Mouse (Mus musculus) midbrain, embryonic 12.5 days (tissue): ENCODE data around the gene Pde4d. TPM values are rescaled to one million over a fixed set of nuclear protein-coding genes. Genes with fewer than 3 reads are reported as not detected.

Source experiments
- ATAC-seq: fragments of 200-750 bp; cut with Nextera tagmentation; 2 replicates; pipeline ENCODE4 v1.8.0; 2017; ENCODE audit warnings: low read depth, moderate TSS enrichment, moderate library complexity; ENCODE audit not compliant: low FRiP score
- H3K27ac ChIP-seq: fragments of 300-500 bp; sonication (generic); replicated peaks from 2 replicates; pipeline ENCODE4 v1.5.1; 2016; ENCODE audit warnings: mild to moderate bottlenecking
- H3K27me3 ChIP-seq: fragments of 300-500 bp; sonication (generic); 2 replicates; pipeline ENCODE4 v1.6.1; 2016; ENCODE audit warnings: mild to moderate bottlenecking
- H3K36me3 ChIP-seq: fragments of 300-500 bp; sonication (generic); 2 replicates; pipeline ENCODE4 v1.6.1; 2016
- H3K4me1 ChIP-seq: fragments of 300-500 bp; sonication (generic); 2 replicates; pipeline ENCODE4 v1.6.1; 2016
- H3K4me2 ChIP-seq: fragments of 300-500 bp; sonication (generic); replicated peaks from 2 replicates; pipeline ENCODE4 v1.6.1; 2016; ENCODE audit warnings: mild to moderate bottlenecking, moderate library complexity
- H3K4me3 ChIP-seq: fragments of 300-500 bp; sonication (generic); 2 replicates; pipeline ENCODE4 v1.5.1; 2016; ENCODE audit warnings: mild to moderate bottlenecking
- H3K9ac ChIP-seq: fragments of 300-500 bp; sonication (generic); replicated peaks from 2 replicates; pipeline ENCODE4 v1.6.1; 2016; ENCODE audit warnings: mild to moderate bottlenecking, moderate library complexity
- H3K9me3 ChIP-seq: fragments of 300-500 bp; sonication (generic); 2 replicates; pipeline ENCODE4 v1.6.1; 2016; ENCODE audit warnings: mild to moderate bottlenecking
- WGBS: fragments of 180-500 bp; shearing (Covaris S2); methylation state at CpG from one replicate; pipeline ENCODE4 v1.1.7; 2016; 5-methylcytosine and 5-hydroxymethylcytosine counted together
- polyA plus RNA-seq: library from polyadenylated mRNA; unstranded; fragments of >200 nt; fragmentation: Nextera tagmentation; extraction: Ambion mirVana; gene quantifications from 2 replicates; pipeline ENCODE4 v1.2.1, GENCODE M21; 2016

Gene Pde4d
- polyA plus RNA-seq, 1 experiment from 2014 or later: 21.4 TPM

DNA sequence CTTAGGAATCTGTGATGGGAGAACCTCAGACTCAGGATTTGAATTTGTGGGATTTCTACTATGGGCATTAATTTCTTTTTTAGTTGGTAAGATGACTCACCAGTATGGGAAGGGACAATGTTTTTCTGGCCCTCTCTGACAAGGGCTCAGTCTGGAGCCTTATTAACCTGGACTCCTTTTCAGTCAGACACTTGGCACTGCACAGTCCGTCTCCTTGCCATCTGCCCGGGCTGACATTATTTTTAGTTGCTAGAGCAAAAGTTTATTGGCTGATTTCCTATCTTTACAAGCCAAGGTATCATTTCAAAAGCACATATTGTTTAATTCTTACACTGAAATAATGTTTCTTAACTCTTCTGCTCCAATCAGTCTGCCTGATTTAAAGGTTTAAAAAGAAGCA lies 1258.6 kb downstream of the Pde4d start:
- 91% methylated on average over 2 of the region's 2 CpGs for WGBS
- ATAC-seq: no peak
- no peaks in the 10 kb centered on the region for H3K36me3 ChIP-seq
- H3K4me1 ChIP-seq: peaks cover 17% of the 10 kb centered on the region; the same call in 1 of the 2 replicates
- H3K27ac ChIP-seq: no peak overlapping the region
- H3K27me3 ChIP-seq: no peaks in the 10 kb centered on the region
- no peak overlapping the region for H3K9ac ChIP-seq
- no peak overlapping the region for H3K4me3 ChIP-seq
- no peak overlapping the region for H3K4me2 ChIP-seq
- H3K9me3 ChIP-seq: no peaks in the 10 kb centered on the region

DNA sequence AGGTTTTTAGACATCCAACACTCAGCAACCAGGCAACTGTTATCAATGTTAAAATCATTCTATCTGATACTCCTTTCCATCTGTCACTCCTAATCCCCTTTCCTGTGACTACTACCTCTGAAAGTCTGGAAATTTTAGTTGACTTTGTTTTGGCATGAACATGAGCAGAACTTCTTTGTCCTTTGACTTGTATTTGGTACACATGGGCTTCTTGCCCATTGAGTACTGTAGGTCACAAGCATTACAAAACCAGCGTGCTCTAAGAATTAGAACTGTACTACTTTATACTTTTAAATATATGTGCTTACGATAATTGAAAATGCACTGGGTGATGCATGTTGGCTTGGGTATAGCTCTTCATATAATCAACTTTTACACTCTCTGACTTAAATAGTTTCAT lies 1264.8 kb downstream of the Pde4d start:
- Histone ChIP-seq H3K9ac (no peak overlapping the region), H3K4me3 (no peak overlapping the region), H3K4me1 (no peaks in the 10 kb centered on the region), H3K36me3 (no peaks in the 10 kb centered on the region), H3K27me3 (no peaks in the 10 kb centered on the region), H3K4me2 (no peak overlapping the region), H3K9me3 (no peaks in the 10 kb centered on the region), H3K27ac (no peak overlapping the region)
- ATAC-seq: no peak
- WGBS: 98% methylated on average over 2 of the region's 2 CpGs

DNA sequence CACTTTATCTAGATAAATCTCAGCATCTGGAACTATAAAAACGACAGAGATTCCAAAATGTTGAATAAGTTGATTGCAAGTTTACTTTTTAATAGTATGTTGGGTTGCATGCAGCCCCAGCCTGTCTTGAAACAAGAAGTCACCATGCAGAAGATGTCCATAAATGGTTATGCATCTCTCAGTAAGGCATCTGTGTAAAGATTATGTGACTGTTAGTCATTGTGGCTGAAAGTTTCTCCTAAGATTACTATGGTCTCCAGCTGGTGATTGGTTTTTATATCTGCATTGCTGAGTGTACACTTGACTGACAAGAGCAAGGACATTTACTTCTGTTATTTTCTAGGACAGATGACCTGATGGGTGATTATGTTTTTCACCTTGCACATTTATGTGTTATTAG lies 1265.6 kb downstream of the Pde4d start:
- H3K27me3 ChIP-seq: no peaks in the 10 kb centered on the region
- no peak overlapping the region for H3K4me3 ChIP-seq
- no peak overlapping the region for H3K27ac ChIP-seq
- WGBS: 63% methylated on average over 1 of the region's 1 CpGs
- no peaks in the 10 kb centered on the region for H3K9me3 ChIP-seq
- no peaks in the 10 kb centered on the region for H3K36me3 ChIP-seq
- ATAC-seq: no peak
- H3K4me1 ChIP-seq: no peaks in the 10 kb centered on the region
- no peak overlapping the region for H3K4me2 ChIP-seq
- no peak overlapping the region for H3K9ac ChIP-seq

DNA sequence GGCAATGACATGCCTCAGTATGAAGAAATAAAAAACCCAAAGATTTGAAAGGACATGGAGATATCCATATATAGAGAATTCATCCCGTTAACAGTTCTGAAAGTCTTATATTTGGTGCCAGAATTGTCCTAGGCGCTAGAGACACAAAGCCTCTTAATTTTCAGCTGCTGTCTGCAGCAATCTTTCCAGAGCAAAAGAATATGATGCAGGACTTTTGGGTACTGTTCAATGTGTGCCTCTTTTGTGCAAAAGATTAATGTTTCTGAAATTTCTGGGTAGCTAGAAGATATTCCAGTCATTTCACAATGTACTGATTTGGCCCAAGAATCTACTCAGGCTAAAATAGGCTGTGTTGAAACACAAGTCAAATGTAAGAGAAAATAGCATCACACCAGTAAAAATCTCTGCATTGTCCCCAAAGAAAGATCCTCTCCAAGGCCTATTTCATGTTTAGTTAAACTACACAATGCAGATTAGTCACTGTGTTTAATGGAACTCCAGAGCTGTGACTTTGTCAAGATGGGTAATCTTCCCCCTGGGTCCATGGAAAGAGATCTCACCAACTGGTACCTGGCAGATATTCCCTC lies 1270.5 kb downstream of the Pde4d start:
- Histone ChIP-seq H3K4me1 (no peaks in the 10 kb centered on the region), H3K4me3 (no peak overlapping the region), H3K9ac (no peak overlapping the region), H3K4me2 (no peak overlapping the region), H3K9me3 (no peaks in the 10 kb centered on the region), H3K27ac (no peak overlapping the region), H3K36me3 (no peaks in the 10 kb centered on the region), H3K27me3 (no peaks in the 10 kb centered on the region)
- ATAC-seq: no peak
- WGBS: 90% methylated on average over 2 of the region's 2 CpGs

DNA sequence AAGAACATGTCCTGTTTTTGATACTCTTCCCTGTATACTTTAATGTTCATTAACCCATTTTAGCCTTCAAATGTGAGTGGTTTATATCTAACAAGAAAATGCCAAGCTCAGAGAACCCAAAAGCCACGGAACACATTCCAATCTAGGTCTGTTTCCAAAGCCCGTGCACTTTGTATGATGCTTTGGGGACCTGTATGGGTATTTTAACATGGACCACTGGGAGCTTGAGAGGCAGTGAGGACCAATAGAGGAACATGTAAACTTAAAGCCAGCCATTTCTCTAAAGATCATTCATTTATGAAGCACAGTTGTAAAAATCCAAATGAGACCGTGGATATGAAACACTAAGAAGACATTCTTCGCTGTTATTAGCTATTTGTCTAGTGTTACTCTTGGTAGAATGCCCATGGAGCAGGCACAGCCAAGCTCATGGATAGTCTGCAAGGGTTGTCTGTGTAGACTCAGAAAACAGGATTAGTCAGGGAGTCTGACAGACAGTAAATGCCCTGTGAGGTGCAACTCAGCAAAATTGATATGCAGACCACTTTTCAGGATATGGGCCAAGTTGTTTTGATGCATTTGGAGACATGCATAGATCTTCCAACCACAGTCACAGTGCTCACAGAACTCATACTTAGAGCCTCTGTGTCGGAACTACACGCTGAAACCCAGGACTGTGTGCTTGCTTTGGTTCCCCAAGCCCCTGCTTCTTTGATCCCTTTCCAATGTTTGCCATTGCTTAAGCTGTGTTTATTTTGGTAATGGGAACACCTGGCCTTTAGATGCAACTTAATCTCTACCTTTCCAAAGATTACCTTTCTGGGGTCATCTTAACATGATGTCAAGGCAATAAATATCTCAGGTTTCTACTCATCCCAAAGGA lies 1272.7 kb downstream of the Pde4d start:
- H3K27ac ChIP-seq: no peak overlapping the region
- no peak overlapping the region for H3K4me3 ChIP-seq
- H3K4me1 ChIP-seq: no peaks in the 10 kb centered on the region
- H3K9me3 ChIP-seq: no peaks in the 10 kb centered on the region
- no peak overlapping the region for H3K9ac ChIP-seq
- H3K4me2 ChIP-seq: no peak overlapping the region
- WGBS: 89% methylated on average over 6 of the region's 6 CpGs
- ATAC-seq: no peak
- H3K27me3 ChIP-seq: no peaks in the 10 kb centered on the region
- no peaks in the 10 kb centered on the region for H3K36me3 ChIP-seq

DNA sequence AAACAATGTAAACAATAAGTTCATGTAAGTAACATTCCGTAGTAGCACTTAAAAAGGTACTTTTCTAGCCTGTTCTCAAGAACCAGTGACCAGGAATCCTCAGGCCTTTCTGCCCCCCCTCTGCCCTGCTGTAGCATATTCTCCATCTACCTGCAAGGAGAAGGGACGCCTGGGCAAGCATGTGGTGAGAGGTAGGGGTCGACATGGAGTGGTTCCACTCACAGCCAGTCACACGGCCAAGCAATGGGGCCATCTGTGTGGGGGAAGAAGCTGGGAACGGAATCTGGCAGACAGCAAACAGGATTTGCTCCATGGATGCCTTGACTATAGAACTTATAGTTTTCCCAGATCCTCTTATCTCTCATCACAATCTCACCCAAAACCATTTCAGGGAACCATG lies 1277.6 kb downstream of the Pde4d start:
- H3K27me3 ChIP-seq: no peaks in the 10 kb centered on the region
- WGBS: 77% methylated on average over 5 of the region's 5 CpGs
- ATAC-seq: no peak
- H3K4me2 ChIP-seq: no peak overlapping the region
- no peak overlapping the region for H3K4me3 ChIP-seq
- H3K9me3 ChIP-seq: no peaks in the 10 kb centered on the region
- H3K36me3 ChIP-seq: no peaks in the 10 kb centered on the region
- H3K4me1 ChIP-seq: no peaks in the 10 kb centered on the region
- no peak overlapping the region for H3K9ac ChIP-seq
- H3K27ac ChIP-seq: no peak overlapping the region

DNA sequence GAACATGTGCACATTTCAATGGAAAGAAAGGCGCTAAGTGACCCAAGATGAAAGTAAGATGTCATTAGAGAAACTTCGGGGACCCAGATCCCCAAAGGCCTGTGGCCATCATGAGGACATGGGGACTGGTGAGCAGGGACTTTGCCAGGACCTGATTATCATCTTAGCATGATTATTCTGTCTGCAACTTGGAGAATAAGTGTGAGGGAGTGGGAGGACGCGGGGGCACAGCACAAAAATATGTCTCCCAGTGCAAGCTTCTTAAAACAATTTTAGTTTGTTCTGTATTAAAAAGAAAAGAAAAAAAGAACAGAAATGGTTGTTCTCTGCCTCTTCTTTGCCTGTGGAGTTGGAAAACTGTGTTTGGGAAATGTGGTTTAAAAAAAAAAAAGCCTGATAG lies 1279.9 kb downstream of the Pde4d start:
- Histone ChIP-seq H3K4me3 (no peak overlapping the region), H3K9ac (no peak overlapping the region), H3K4me2 (no peak overlapping the region), H3K4me1 (no peaks in the 10 kb centered on the region), H3K36me3 (no peaks in the 10 kb centered on the region), H3K9me3 (no peaks in the 10 kb centered on the region), H3K27ac (no peak overlapping the region), H3K27me3 (no peaks in the 10 kb centered on the region)
- ATAC-seq: no peak
- WGBS: 97% methylated on average over 4 of the region's 4 CpGs

DNA sequence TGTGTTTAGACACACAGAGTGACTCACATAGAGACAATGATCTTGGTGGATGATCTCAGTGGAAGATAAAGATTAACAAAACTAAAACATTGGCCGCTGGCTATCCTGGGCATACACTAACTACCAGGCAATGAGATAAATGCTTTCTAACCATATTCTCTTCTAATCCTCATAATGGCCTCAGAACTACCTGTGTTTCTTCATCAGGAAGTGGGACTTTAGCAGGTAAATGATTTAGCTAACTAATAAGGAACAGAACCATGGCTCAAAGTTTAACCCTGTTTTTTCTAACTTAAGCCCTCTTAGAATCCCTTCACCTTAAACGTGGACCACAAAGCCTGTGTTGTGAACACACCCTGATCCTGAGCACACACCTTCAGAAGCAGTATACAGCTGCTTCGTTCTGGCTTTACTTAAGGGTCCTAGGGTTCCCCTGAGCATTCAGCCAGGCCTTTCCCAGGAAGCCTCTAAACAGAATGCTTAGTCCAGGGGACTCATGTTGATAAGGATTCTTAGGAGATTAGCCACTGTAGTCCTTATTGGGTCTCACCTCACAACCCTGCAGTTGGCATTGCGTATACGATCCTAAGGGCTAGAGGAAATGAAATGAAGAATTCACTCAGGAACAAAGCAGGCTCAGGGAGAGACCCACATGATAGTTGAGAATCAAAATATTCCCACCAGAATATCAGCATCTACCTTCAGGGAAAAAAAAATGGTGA lies 1283.1 kb downstream of the Pde4d start:
- no peak overlapping the region for H3K4me3 ChIP-seq
- no peak overlapping the region for H3K9ac ChIP-seq
- H3K4me1 ChIP-seq: no peaks in the 10 kb centered on the region
- WGBS: 84% methylated on average over 5 of the region's 5 CpGs
- H3K4me2 ChIP-seq: no peak overlapping the region
- H3K27me3 ChIP-seq: no peaks in the 10 kb centered on the region
- H3K36me3 ChIP-seq: no peaks in the 10 kb centered on the region
- no peak overlapping the region for H3K27ac ChIP-seq
- ATAC-seq: no peak
- no peaks in the 10 kb centered on the region for H3K9me3 ChIP-seq

DNA sequence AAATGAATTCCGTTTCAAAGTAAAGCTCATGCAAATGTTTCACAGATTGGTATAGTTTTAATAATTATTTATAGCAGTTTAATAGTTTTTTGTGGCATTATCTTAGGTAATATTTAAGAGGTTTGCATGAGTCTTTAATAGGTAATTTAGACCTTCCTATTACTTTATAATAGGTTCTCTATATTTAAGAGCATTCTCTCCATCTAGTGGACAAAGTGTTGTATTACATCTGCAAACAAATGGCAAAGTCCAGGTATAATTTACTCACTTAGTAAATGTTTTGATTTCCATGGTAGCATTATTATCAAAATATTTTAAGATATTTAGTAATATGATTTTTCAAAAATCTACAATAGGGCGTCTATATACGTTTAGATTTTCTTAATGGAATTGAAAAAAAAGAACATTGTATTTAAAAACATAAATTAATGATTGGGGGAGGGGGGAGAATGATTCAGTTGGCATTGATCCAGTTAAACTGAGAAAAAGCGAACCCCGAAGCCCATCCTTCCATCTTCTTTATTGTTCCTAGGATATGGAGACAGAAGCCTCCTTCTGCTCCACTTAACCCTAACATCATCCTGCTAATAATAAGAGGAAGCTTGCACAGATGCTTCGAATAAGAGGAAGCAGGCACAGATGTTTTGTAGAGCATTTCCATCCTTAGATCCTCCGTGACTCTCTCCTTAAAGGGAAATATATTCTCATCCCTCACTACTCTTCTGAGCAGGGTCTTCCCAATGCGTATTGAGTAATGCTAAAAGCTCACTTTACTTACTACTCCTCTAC lies 1286.7 kb downstream of the Pde4d start:
- H3K27ac ChIP-seq: no peak overlapping the region
- no peak overlapping the region for H3K4me3 ChIP-seq
- no peak; the same call in 1 of the 2 replicates for ATAC-seq
- H3K9me3 ChIP-seq: no peaks in the 10 kb centered on the region
- no peaks in the 10 kb centered on the region for H3K4me1 ChIP-seq
- H3K9ac ChIP-seq: no peak overlapping the region
- no peaks in the 10 kb centered on the region for H3K36me3 ChIP-seq
- no peak overlapping the region for H3K4me2 ChIP-seq
- no peaks in the 10 kb centered on the region for H3K27me3 ChIP-seq
- 46% methylated on average over 8 of the region's 8 CpGs for WGBS

DNA sequence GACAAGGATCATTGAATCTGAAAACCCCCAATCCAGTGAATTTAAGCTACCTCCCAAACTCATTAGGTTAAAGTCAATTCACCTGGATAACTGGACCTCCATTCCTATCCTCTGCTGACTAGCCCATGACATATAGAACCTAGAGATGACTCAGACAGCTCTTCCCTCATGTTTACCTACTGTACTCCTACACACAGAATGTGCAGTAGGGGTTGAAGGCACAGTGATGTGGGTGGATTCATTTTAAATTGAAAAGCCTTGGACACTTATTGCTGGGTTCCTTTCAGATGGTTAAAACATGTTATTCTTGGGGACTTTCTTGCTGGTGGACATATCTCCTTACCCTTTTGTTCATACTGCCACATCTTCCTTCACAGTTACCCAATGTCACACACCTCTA lies 1296.7 kb downstream of the Pde4d start:
- no peak for ATAC-seq
- no peak overlapping the region for H3K4me3 ChIP-seq
- no peaks in the 10 kb centered on the region for H3K27me3 ChIP-seq
- H3K4me1 ChIP-seq: no peaks in the 10 kb centered on the region
- H3K9ac ChIP-seq: no peak overlapping the region
- no peaks in the 10 kb centered on the region for H3K9me3 ChIP-seq
- H3K27ac ChIP-seq: no peak overlapping the region
- no peak overlapping the region for H3K4me2 ChIP-seq
- 0 out of 2 replicates have a peak, but pooled peaks cover 5% of the 10 kb centered on the region for H3K36me3 ChIP-seq

DNA sequence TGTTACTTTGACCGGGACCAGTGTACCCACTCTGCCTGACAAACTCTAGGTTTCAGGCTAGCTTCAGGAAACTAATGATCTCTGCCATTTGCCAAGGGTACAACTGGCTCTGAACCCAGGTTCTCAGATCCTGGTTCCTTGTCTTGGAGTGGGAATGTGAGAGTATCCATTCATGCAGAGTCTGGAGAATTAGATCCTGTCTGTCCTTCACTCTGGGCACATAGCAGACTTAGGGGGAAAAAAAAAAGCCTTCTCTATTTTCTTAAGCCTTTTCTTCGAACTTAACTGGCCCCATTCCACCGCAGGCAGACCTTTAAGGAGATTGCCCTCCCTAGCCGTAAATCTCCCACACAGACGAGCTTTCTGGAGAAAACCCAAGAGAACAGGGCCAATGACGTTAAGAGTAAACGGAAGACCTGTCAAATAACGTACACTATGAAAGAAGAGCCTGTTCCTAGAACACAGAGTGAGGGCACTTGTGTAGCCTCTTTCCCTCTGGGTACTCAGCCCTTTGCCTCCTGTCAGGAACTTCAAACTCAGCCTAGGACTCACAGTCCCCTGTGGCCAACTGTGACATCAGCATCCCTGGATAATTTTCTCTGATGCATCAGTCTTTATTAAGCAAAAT lies 1302.6 kb downstream of the Pde4d start:
- H3K4me1 ChIP-seq: 0 out of 2 replicates have a peak, but pooled peaks cover 3% of the 10 kb centered on the region
- ATAC-seq: no peak
- no peaks in the 10 kb centered on the region for H3K9me3 ChIP-seq
- no peaks in the 10 kb centered on the region for H3K36me3 ChIP-seq
- no peak overlapping the region for H3K9ac ChIP-seq
- H3K27me3 ChIP-seq: no peaks in the 10 kb centered on the region
- no peak overlapping the region for H3K4me3 ChIP-seq
- 65% methylated on average over 8 of the region's 8 CpGs for WGBS
- H3K27ac ChIP-seq: no peak overlapping the region
- no peak overlapping the region for H3K4me2 ChIP-seq
